Mouse (Mus musculus) cerebellum, adult 2 months (tissue): ENCODE measurements around the gene Ipo9. TPM values are rescaled to one million over a fixed set of nuclear protein-coding genes. Genes with fewer than 3 reads are reported as not detected.

ENCODE experiments used
- DNase-seq, 2 experiments: peaks; one replicate each; pipeline ENCODE4 v3.0.0; 2021
- H3K27ac ChIP-seq: fragments of 200-500 bp; 2 replicates; pipeline ENCODE4 v1.5.1; 2012; ENCODE audit warnings: low read length, control low read depth, inconsistent platforms; ENCODE audit not compliant: insufficient read depth
- H3K27me3 ChIP-seq: fragments of 200-500 bp; 2 replicates; pipeline ENCODE4 v1.6.1; 2012; ENCODE audit warnings: inconsistent platforms, mild to moderate bottlenecking, low read length, moderate library complexity; ENCODE audit not compliant: control insufficient read depth, insufficient read depth
- H3K4me1 ChIP-seq: fragments of 200-500 bp; 2 replicates; pipeline ENCODE4 v1.6.1; 2011; ENCODE audit warnings: low read length; ENCODE audit not compliant: control insufficient read depth, insufficient read depth
- H3K4me3 ChIP-seq: fragments of 200-500 bp; replicated peaks from 2 replicates; pipeline ENCODE3; 2011; ENCODE audit warnings: mild to moderate bottlenecking, low read depth, low read length, control low read depth; ENCODE audit not compliant: insufficient read depth
- CTCF ChIP-seq: fragments of 200-500 bp; IDR thresholded peaks from 2 replicates; pipeline ENCODE4 v1.5.1; 2011; ENCODE audit warnings: low read depth, mild to moderate bottlenecking, control low read depth, low read length, moderate library complexity, borderline replicate concordance; ENCODE audit not compliant: insufficient read depth
- POLR2A ChIP-seq: fragments of 200-500 bp; IDR thresholded peaks from 2 replicates; pipeline ENCODE4 v1.6.1; 2011; ENCODE audit warnings: low read length, control low read depth, borderline replicate concordance; ENCODE audit not compliant: insufficient read depth
- WGBS: fragments of 180-500 bp; shearing (Covaris S2); methylation state at CpG from one replicate; pipeline ENCODE4 v1.1.7; 2018; 5-methylcytosine and 5-hydroxymethylcytosine counted together
- polyA plus RNA-seq: library from polyadenylated mRNA; depleted of rRNA; stranded (reverse); fragments of >200 nt; gene quantifications from 2 replicates; pipeline ENCODE4 v1.2.3, GENCODE M21; 2012; rRNA removed

The Ipo9 gene
- polyA plus RNA-seq, 1 experiment: 139 TPM

DNA sequence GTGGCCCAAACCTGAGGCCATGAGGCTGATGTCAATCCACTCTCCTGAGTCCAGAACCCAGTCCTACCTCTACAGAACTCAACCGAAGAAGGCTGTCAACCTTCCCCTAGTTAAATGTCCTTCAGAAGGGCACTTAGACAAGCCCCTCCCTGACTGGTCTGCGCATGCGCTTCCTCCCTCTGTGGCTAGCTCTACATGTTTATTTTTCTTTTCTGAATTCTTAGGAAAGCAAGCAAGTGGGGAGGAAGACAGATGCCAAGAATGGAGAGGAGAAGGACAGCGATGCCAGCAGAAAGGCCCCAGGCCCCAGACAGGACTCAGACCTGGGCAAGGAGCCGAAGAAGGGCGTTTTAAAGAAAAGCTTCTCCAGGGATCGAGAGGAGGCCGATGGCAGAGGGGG is 66.9 kb downstream of the Ipo9 start:
- no peaks in the 10 kb centered on the region for H3K4me1 ChIP-seq
- WGBS: 89% methylated on average over 8 of the region's 8 CpGs

GRCm38 (mm10) chr1:135362115-135362514 is 68.2 kb downstream of the Ipo9 start:
- no peak for DNase-seq
- Histone ChIP-seq H3K4me3 (no peak overlapping the region), H3K27me3 (no peaks in the 10 kb centered on the region), H3K27ac (no peak overlapping the region), H3K4me1 (no peaks in the 10 kb centered on the region)
- TF ChIP-seq POLR2A (no peak), CTCF (no peak)

More for the DNA sequence above, 66.9 kb downstream of the Ipo9 start:
- Histone ChIP-seq H3K27me3 (no peaks in the 10 kb centered on the region), H3K4me3 (no peak overlapping the region), H3K27ac (no peak overlapping the region)
- no peak for DNase-seq
- no peak for TF ChIP-seq CTCF
- no peak for TF ChIP-seq POLR2A

GRCm38 (mm10) chr1:135361491-135361890 is 68.8 kb downstream of the Ipo9 start:
- no peak overlapping the region for H3K27ac ChIP-seq
- 39% methylated on average over 4 of the region's 4 CpGs for WGBS
- no peak for DNase-seq
- TF ChIP-seq CTCF (no peak), POLR2A (no peak)
- H3K4me1 ChIP-seq: no peaks in the 10 kb centered on the region
- no peak overlapping the region for H3K4me3 ChIP-seq
- H3K27me3 ChIP-seq: no peaks in the 10 kb centered on the region

GRCm38 (mm10) chr1:135359071-135359470 is 71.2 kb downstream of the Ipo9 start:
- no peak for TF ChIP-seq POLR2A
- no peak for TF ChIP-seq CTCF
- WGBS: 19% methylated on average over 2 of the region's 2 CpGs

DNA sequence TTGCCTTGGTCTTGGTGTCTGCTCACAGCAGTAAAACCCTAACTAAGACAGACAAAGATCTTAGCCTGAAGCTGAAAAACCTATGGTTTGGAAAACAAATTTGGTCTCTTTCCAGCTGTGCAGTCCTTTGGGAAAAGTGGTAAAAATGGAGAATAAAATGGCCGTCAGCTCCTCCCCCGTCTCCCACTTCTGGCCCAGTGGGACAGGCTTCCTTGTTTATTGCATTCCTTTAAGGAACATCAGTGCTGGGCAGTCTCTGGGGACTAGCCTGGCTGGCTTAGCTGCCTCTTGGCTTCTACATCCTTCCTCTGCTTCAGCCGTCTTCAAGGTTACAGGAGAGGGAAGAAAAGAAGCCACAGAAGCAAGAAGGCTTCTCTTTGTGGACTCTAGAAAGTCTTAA is 78.3 kb downstream of the Ipo9 start:
- Histone ChIP-seq H3K4me1 (no peaks in the 10 kb centered on the region), H3K27ac (no peak overlapping the region), H3K27me3 (no peaks in the 10 kb centered on the region), H3K4me3 (no peak overlapping the region)
- 65% methylated on average over 3 of the region's 3 CpGs for WGBS
- no peak for TF ChIP-seq POLR2A
- no peak for TF ChIP-seq CTCF
- no peak for DNase-seq

More at GRCm38 (mm10) chr1:135359071-135359470, 71.2 kb downstream of the Ipo9 start:
- H3K4me1 ChIP-seq: no peaks in the 10 kb centered on the region
- H3K27ac ChIP-seq: no peak overlapping the region
- H3K27me3 ChIP-seq: no peaks in the 10 kb centered on the region
- H3K4me3 ChIP-seq: no peak overlapping the region
- DNase-seq: no peak

GRCm38 (mm10) chr1:135347498-135348169 is 82.7 kb downstream of the Ipo9 start:
- DNase-seq: peak in 1 of 2 experiments; percentile 11
- Histone ChIP-seq H3K4me3 (no peak overlapping the region), H3K27me3 (no peaks in the 10 kb centered on the region), H3K27ac (no peak overlapping the region), H3K4me1 (no peaks in the 10 kb centered on the region)
- TF ChIP-seq CTCF (no peak), POLR2A (no peak)
- 53% methylated on average over 4 of the region's 4 CpGs for WGBS

- H3K4me3 ChIP-seq: no peak overlapping the region
- DNase-seq: no peak
- TF ChIP-seq CTCF (no peak), POLR2A (no peak)
- no peaks in the 10 kb centered on the region for H3K4me1 ChIP-seq
- H3K27ac ChIP-seq: no peak overlapping the region
- H3K27me3 ChIP-seq: no peaks in the 10 kb centered on the region; the same call in 1 of the 2 replicates
- 65% methylated on average over 3 of the region's 3 CpGs for WGBS
Observed at GRCm38 (mm10) chr1:135346891-135347290, 83.4 kb downstream of the Ipo9 start.

- 60% methylated on average over 4 of the region's 4 CpGs for WGBS
- no peak overlapping the region for H3K4me3 ChIP-seq
- H3K4me1 ChIP-seq: no peaks in the 10 kb centered on the region
- TF ChIP-seq CTCF: no peak
- no peak for TF ChIP-seq POLR2A
- no peak for DNase-seq
- no peak overlapping the region for H3K27ac ChIP-seq
- H3K27me3 ChIP-seq: no peaks in the 10 kb centered on the region; the same call in 1 of the 2 replicates
Observed at GRCm38 (mm10) chr1:135344026-135344425, 86.3 kb downstream of the Ipo9 start.

DNA sequence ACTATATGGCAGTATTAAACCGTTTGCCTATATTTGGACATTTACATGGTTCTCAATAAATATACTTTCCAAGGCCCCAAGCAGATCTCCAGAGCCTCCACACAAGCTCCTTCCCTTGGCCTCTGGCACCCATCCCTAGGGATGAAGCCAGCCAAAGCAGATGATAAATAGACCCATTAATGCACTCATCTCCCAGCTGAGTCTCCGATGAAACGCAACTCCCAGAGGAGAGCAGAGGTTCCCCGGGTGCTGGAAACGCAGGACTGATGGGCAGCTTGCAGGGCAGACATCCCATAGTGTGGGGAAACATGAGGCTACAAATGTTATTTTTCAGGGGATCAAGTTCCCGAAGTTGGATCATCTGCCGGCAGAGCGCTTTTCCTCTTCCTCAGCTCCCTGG is 88.4 kb downstream of the Ipo9 start:
- Histone ChIP-seq H3K4me3 (no peak overlapping the region), H3K4me1 (no peaks in the 10 kb centered on the region), H3K27me3 (no peaks in the 10 kb centered on the region; the same call in 1 of the 2 replicates), H3K27ac (no peak overlapping the region)
- TF ChIP-seq POLR2A (no peak), CTCF (no peak)
- 58% methylated on average over 8 of the region's 8 CpGs for WGBS
- no peak for DNase-seq

Other genes starting within 250 kb of the Ipo9 start
- 0.34 and 0.63 TPM in 2 replicates for gene Elf3, start 171.9 kb downstream of the Ipo9 start, polyA plus RNA-seq
- 54.2 and 54.4 TPM in 2 replicates for gene Rnpep, start 146.4 kb downstream of the Ipo9 start, polyA plus RNA-seq
- gene Timm17a, start 116.7 kb downstream of the Ipo9 start, polyA plus RNA-seq: 104 and 110 TPM in 2 replicates
- gene Lmod1, start 105.7 kb downstream of the Ipo9 start, polyA plus RNA-seq: 0.47 and 0.59 TPM in 2 replicates
- 130 and 147 TPM in 2 replicates for gene Shisa4, start 55.3 kb downstream of the Ipo9 start, polyA plus RNA-seq
- 24.7 and 26.8 TPM in 2 replicates for gene Nav1, start 176.8 kb upstream of the Ipo9 start, polyA plus RNA-seq